Mouse (Mus musculus): ENCODE measurements around the gene Ube2i.

GRCm38 (mm10) chr17:25250181-25250835 lies 24.1 kb downstream of the Ube2i start:
- no peak for TF ChIP-seq CTCF (IDR thresholded peaks at IDR 0.05; ENCODE audit: borderline replicate concordance, insufficient read depth, low read depth, low read length)
- no peak for TF ChIP-seq POLR2A (IDR thresholded peaks at IDR 0.05; ENCODE audit: borderline replicate concordance, insufficient read depth, low read length)
